Mouse (Mus musculus) liver, postnatal 0 days (tissue): ENCODE data around the gene Tor2a.

Source experiments
- CTCF ChIP-seq: sonication (generic); IDR thresholded peaks from 2 replicates; pipeline ENCODE4 v1.5.1; 2016; ENCODE audit warnings: antibody characterized with exemption, low read depth
- EP300 ChIP-seq: IDR thresholded peaks from 2 replicates; pipeline ENCODE4 v1.6.1; 2016; ENCODE audit warnings: antibody characterized with exemption, low read depth, mild to moderate bottlenecking

DNA sequence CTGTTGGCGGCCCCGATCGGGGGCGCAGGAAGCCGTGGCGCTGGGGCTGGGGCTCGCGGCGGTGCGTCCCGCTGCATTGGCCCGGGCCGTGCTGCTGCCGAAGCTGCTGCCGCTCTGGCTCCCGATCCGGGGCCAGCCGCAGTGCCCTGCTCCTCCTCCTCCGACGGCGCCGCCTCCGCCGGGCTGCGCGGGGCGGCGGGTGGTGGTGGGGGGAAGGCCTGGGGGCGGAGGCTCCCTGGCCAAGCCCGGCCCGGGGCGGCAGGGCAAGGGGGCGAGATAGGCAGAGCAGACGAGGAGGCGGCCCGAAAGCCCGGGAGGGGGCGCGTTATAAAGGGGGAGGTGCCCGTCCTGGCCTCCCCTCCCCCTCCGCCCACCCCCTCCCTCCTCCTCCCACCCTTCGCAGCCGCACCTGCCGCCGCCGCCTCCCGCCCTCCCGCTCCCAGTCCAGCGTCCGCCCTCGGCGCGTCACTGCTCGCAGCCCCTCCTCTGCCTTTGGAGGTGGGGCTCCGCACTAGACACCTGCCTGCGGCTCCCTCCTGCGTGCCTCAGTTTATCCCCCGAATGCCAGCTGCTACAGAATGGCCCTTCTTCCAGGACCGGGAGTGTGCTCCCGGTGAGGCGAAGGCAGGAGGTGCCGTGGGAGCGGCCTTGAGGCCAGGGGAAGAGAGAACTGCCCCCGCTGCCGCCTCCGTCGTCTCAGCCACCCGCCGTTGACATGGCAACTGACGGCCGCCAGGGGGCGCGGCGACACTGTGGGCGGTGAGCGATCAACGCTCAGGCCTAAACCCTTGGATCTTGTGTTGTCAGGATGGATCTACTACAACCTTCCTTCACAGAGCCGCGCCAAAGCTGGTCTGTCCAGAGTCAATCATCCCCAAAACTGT lies 43.9 kb upstream of the Tor2a start, which contains the start of gene Cdk9:
- peak; percentile 100 for TF ChIP-seq CTCF
- TF ChIP-seq EP300 = no peak
